Mouse (Mus musculus): ENCODE measurements around the gene Tex14. TPM values are rescaled to one million over a fixed set of nuclear protein-coding genes. Genes with fewer than 3 reads are reported as not detected.

Tex14 gene
- total and polyA plus RNA-seq, 3 experiments, result 0.42 TPM; not detected in 1

DNA sequence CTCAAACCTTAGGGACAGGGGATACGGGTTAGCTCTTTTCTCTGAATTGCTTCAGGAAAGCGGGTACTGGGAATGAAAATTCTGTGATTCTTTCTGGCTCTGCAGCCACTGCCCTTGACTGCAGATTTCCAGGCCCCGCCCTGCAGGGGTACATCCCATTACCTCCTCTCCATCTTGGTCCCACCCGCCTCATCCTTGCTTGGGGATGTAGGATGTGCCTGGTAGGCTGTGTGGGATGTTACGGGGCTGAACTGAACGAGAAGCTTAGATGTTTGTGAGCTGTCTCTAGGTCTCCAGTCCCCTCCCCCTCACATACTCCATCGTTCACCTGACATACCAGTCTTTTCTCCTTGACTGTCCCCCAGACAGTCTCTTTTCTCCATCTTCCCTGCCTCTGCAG lies 191.1 kb downstream of the Tex14 start:
- TF ChIP-seq RAD21 (IDR thresholded peaks at IDR 0.05; ENCODE audit: low read depth, low read length) (no peak), RCOR1 (IDR thresholded peaks at IDR 0.05; ENCODE audit: low read depth, low read length) (no peak), UBTF (IDR thresholded peaks at IDR 0.05; ENCODE audit: borderline replicate concordance, insufficient read depth, low read depth, low read length) (no peak), CTCF (IDR thresholded peaks at IDR 0.05 in 2 of 3, conservative IDR thresholded peaks at IDR 0.05 in 1 of 3; ENCODE audit: control insufficient read depth in 1 of 3, insufficient read depth in 1 of 3, low read depth in 2 of 3, low read length in 3 of 3, poor library complexity in 1 of 3, severe bottlenecking in 1 of 3) (no peak), TCF12 (IDR thresholded peaks at IDR 0.05; ENCODE audit: low read depth, low read length) (no peak), MAFK (IDR thresholded peaks at IDR 0.05; ENCODE audit: borderline replicate concordance, low read depth, low read length) (no peak), TBP (IDR thresholded peaks at IDR 0.05; ENCODE audit: low read depth, low read length) (no peak), ZMIZ1 (IDR thresholded peaks at IDR 0.05; ENCODE audit: low read depth, low read length) (no peak), KAT2A (conservative IDR thresholded peaks at IDR 0.05; ENCODE audit: low read depth, low read length) (no peak), TAL1 (IDR thresholded peaks at IDR 0.05; ENCODE audit: low read length) (no peak), NELFE (IDR thresholded peaks at IDR 0.05; ENCODE audit: low read depth, low read length) (no peak), SIN3A (IDR thresholded peaks at IDR 0.05; ENCODE audit: low read length) (no peak), MAZ (IDR thresholded peaks at IDR 0.05; ENCODE audit: low read depth, low read length) (no peak), MYB (IDR thresholded peaks at IDR 0.05; ENCODE audit: low read depth, low read length) (no peak), CHD2 (IDR thresholded peaks at IDR 0.05; ENCODE audit: low read length) (no peak)
- H3K9ac ChIP-seq (ENCODE audit: control insufficient read depth, low read depth, low read length, poor library complexity, severe bottlenecking), result no peak overlapping the region
- H3K4me3 ChIP-seq (ENCODE audit: control insufficient read depth in 1 of 2, insufficient read depth in 1 of 2, low read depth in 2 of 2, low read length in 2 of 2), result no peak overlapping the region
- H3K36me3 ChIP-seq (ENCODE audit: control insufficient read depth in 1 of 2, insufficient read depth in 2 of 2, low read length in 2 of 2), result peaks cover 2 to 7% of the 10 kb centered on the region in 2 experiments
- DNase-seq (ENCODE audit: low read depth, low spot score), result no peak
- H3K4me1 ChIP-seq (ENCODE audit: control insufficient read depth in 1 of 2, insufficient read depth in 2 of 2, low read length in 2 of 2), result peaks cover 0 to 11% of the 10 kb centered on the region in 2 experiments; a peak in 3 of 4 replicates
- no peak overlapping the region for H3K27ac ChIP-seq (ENCODE audit: control insufficient read depth, low read depth, low read length)
- H3K79me2 ChIP-seq (ENCODE audit: control insufficient read depth, insufficient read depth, low read length, poor library complexity), result peaks cover 21% of the 10 kb centered on the region
- H3K27me3 ChIP-seq (ENCODE audit: control insufficient read depth in 1 of 2, insufficient read depth in 2 of 2, low read length in 2 of 2), result no peaks in the 10 kb centered on the region
- H3K9me3 ChIP-seq (replicated peaks; ENCODE audit: insufficient read depth, low read length), result no peaks in the 10 kb centered on the region

GRCm38 (mm10) chr11:87596492-87596891 lies 191.6 kb downstream of the Tex14 start:
- peaks cover 15% of the 10 kb centered on the region for H3K79me2 ChIP-seq (ENCODE audit: control insufficient read depth, insufficient read depth, low read length, poor library complexity)
- no peak for DNase-seq (ENCODE audit: low read depth, low spot score)
- H3K36me3 ChIP-seq (ENCODE audit: control insufficient read depth in 1 of 2, insufficient read depth in 2 of 2, low read length in 2 of 2), result peaks cover 2 to 7% of the 10 kb centered on the region in 2 experiments
- H3K4me3 ChIP-seq (ENCODE audit: control insufficient read depth in 1 of 2, insufficient read depth in 1 of 2, low read depth in 2 of 2, low read length in 2 of 2), result no peak overlapping the region
- H3K9me3 ChIP-seq (replicated peaks; ENCODE audit: insufficient read depth, low read length), result no peaks in the 10 kb centered on the region
- TF ChIP-seq USF2 (IDR thresholded peaks at IDR 0.05; ENCODE audit: borderline replicate concordance in 1 of 2, insufficient read depth in 1 of 2, low read depth in 1 of 2, low read length in 2 of 2) (no peak), ZC3H11A (IDR thresholded peaks at IDR 0.05; ENCODE audit: low read depth, low read length) (no peak), BHLHE40 (IDR thresholded peaks at IDR 0.05; ENCODE audit: borderline replicate concordance, low read depth, low read length) (no peak), POLR2AphosphoS2 (IDR thresholded peaks at IDR 0.05; ENCODE audit: low read length) (no peak), ETS1 (IDR thresholded peaks at IDR 0.05; ENCODE audit: low read depth, low read length) (no peak), GATA1 (IDR thresholded peaks at IDR 0.05; ENCODE audit: low read depth, low read length) (no peak), TAL1 (IDR thresholded peaks at IDR 0.05; ENCODE audit: low read length) (no peak), UBTF (IDR thresholded peaks at IDR 0.05; ENCODE audit: borderline replicate concordance, insufficient read depth, low read depth, low read length) (no peak), SMC3 (IDR thresholded peaks at IDR 0.05; ENCODE audit: low read depth, low read length) (no peak), NELFE (IDR thresholded peaks at IDR 0.05; ENCODE audit: low read depth, low read length) (no peak), CHD1 (IDR thresholded peaks at IDR 0.05; ENCODE audit: low read depth, low read length) (no peak), ZNF384 (IDR thresholded peaks at IDR 0.05; ENCODE audit: low read depth, low read length) (no peak), RAD21 (IDR thresholded peaks at IDR 0.05; ENCODE audit: low read depth, low read length) (no peak), POLR2A (IDR thresholded peaks at IDR 0.05; ENCODE audit: control insufficient read depth in 1 of 2, insufficient read depth in 1 of 2, low read depth in 1 of 2, low read length in 2 of 2, poor library complexity in 1 of 2) (no peak), JUND (IDR thresholded peaks at IDR 0.05; ENCODE audit: low read depth, low read length) (no peak), RCOR1 (IDR thresholded peaks at IDR 0.05; ENCODE audit: low read depth, low read length) (no peak), SIN3A (IDR thresholded peaks at IDR 0.05; ENCODE audit: low read length) (no peak), ZKSCAN1 (IDR thresholded peaks at IDR 0.05; ENCODE audit: low read depth, low read length) (no peak), MXI1 (IDR thresholded peaks at IDR 0.05; ENCODE audit: low read depth, low read length) (no peak), CHD2 (IDR thresholded peaks at IDR 0.05; ENCODE audit: low read length) (no peak)
- no peak overlapping the region for H3K9ac ChIP-seq (ENCODE audit: control insufficient read depth, low read depth, low read length, poor library complexity, severe bottlenecking)
- H3K4me1 ChIP-seq (ENCODE audit: control insufficient read depth in 1 of 2, insufficient read depth in 2 of 2, low read length in 2 of 2), result peaks cover 0 to 11% of the 10 kb centered on the region in 2 experiments; a peak in 3 of 4 replicates
- H3K27ac ChIP-seq (ENCODE audit: control insufficient read depth, low read depth, low read length), result no peak overlapping the region
- no peaks in the 10 kb centered on the region for H3K27me3 ChIP-seq (ENCODE audit: control insufficient read depth in 1 of 2, insufficient read depth in 2 of 2, low read length in 2 of 2)
